Mouse (Mus musculus) testis, adult 2 months (tissue): ENCODE results near the gene Arhgap30. TPM values are rescaled to one million over a fixed set of nuclear protein-coding genes. Genes with fewer than 3 reads are reported as not detected.
A peak's percentile ranks its signal among the peaks of the same experiment; 100 is the strongest.

Source experiments
- H3K27ac ChIP-seq: fragments of 200-500 bp; 2 replicates; pipeline ENCODE4 v1.5.1; 2012; ENCODE audit warnings: low read depth, low read length; ENCODE audit not compliant: control insufficient read depth, insufficient read depth
- H3K27me3 ChIP-seq: fragments of 200-500 bp; 2 replicates; pipeline ENCODE4 v1.6.1; 2012; ENCODE audit warnings: mild to moderate bottlenecking, low read length, moderate library complexity; ENCODE audit not compliant: control insufficient read depth, insufficient read depth
- H3K36me3 ChIP-seq: fragments of 200-500 bp; 2 replicates; pipeline ENCODE4 v1.6.1; 2012; ENCODE audit warnings: mild to moderate bottlenecking, low read length; ENCODE audit not compliant: control insufficient read depth, insufficient read depth
- H3K4me1 ChIP-seq: fragments of 200-500 bp; 2 replicates; pipeline ENCODE4 v1.6.1; 2012; ENCODE audit warnings: low read length; ENCODE audit not compliant: control insufficient read depth, insufficient read depth
- H3K4me3 ChIP-seq: fragments of 200-500 bp; 2 replicates; pipeline ENCODE4 v1.5.1; 2012; ENCODE audit warnings: low read depth, mild to moderate bottlenecking, low read length, moderate library complexity, mixed read lengths; ENCODE audit not compliant: control insufficient read depth
- CTCF ChIP-seq: fragments of 200-500 bp; IDR thresholded peaks from 2 replicates; pipeline ENCODE4 v1.5.1; 2012; ENCODE audit warnings: low read depth, mild to moderate bottlenecking, inconsistent platforms, low read length, moderate library complexity; ENCODE audit not compliant: control insufficient read depth, insufficient read depth, insufficient replicate concordance
- POLR2A ChIP-seq: fragments of 200-500 bp; IDR thresholded peaks from 2 replicates; pipeline ENCODE4 v1.6.1; 2012; ENCODE audit warnings: low read depth, mild to moderate bottlenecking, inconsistent platforms, low read length, moderate library complexity; ENCODE audit not compliant: control insufficient read depth
- polyA plus RNA-seq: library from polyadenylated mRNA; depleted of rRNA; stranded (reverse); fragments of >200 nt; gene quantifications from 2 replicates; pipeline ENCODE4 v1.2.3, GENCODE M21; 2012

The Arhgap30 gene
- polyA plus RNA-seq, 1 experiment = 11.5 TPM

DNA sequence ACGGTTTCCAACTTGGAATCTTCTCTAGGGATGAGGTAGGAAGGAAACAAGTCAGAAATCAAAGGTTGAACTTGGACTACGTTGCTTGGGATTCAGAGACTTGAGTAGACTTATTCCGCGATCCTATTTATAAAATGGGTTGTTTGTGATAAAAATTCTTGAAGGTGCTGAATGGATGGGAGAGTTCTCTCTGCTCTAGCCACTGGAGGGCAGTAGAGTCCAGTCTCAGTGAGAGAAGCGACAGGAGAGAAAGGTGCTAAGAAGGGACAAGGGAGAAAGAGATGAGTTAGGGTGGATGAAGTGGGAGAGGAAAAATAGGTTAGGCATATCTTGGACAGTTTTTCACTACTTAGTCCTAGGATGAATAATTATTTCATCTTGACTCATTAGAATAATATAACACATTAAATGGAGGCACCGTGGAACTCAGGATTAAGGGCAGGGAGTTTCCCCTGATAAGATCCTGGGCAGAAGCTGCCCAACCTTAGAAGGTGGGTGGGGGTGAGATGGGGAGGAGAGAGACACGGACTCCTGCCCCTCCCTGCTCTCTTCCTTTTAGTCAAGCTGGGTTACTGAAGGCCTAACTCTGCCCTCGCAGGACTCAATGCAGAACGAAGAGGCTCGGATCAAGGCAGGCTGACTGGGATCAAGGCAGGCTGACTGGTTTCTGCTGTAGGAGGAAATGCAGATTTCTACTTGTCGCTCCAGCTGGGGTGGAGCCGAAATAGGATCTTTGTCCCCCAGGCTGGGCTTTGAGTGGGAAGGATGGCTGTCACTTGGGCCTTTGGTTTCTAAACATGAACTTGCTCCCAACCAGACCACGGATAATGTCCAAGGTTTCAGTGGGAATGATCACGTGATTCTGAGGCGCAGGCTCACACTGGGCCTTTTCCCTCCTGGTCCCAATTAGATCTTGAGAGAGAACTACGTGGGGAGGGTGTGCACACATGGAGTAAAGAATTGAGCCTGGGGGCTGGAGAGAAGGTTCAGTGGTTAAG is 27.3 kb upstream of the Arhgap30 start:
- Histone ChIP-seq H3K27me3 (no peaks in the 10 kb centered on the region), H3K27ac (peak overlapping the region; percentile 85), H3K36me3 (no peaks in the 10 kb centered on the region), H3K4me3 (peak overlapping the region; percentile 82), H3K4me1 (peaks cover 12% of the 10 kb centered on the region)
- no peak for TF ChIP-seq CTCF
- no peak for TF ChIP-seq POLR2A

DNA sequence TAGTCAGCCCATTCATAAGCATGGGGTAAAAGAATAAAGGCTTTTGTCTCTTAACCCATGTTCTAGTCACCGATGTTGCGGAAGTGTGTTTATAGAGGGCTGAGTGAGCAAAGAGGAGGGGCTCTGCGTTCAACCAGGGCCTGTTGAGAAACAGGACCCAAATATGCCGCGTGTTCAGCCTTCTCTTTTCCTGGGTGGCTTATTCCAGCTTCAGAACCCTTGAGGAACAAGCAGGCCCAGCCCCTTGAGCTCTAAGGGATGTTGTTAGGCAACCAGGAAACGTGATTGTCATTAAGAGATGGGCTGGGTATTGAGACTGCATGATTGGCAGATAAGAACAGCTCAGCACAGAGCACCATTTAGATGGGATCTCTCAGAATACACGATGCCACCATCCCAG is 22.8 kb upstream of the Arhgap30 start:
- no peak overlapping the region for H3K4me3 ChIP-seq
- H3K36me3 ChIP-seq = no peaks in the 10 kb centered on the region
- H3K27ac ChIP-seq = no peak overlapping the region
- no peaks in the 10 kb centered on the region for H3K27me3 ChIP-seq
- peaks cover 8% of the 10 kb centered on the region for H3K4me1 ChIP-seq
- no peak for TF ChIP-seq CTCF
- no peak for TF ChIP-seq POLR2A

DNA sequence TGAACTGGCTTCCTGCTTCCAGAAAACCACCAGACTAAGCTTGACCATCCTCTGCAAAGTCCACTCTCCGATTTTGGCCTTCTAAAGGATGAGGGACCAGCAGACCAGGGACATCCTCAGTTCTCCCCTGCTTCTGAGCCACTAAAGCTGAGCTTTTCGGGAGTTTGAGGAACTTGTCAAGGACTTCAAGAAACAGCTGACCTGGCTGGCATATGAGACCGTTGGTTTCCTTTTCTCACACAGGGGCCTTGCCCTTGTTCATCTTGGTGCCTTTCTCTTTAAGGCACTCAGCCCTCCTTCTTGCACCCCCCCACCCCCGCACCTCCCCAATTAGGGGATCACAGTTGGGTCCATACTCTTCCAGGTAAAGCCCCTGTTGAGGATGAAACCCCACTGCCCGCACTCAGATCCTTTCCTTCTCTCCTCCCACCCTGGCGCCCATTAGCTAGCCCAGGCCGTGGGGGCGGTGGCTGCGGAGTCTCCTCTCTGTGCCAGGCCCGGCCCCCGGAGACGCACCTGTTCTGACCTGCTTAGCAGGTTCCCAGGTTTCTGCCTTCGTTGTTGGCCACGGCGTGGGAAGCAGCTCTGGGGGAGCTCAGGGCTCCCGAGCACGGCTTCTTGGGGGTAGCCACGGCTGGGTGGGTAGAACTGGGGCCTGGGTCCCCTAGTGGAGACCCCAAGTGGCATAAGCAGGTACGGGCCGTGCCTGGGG is 18.8 kb upstream of the Arhgap30 start, which contains the start of gene Nectin4:
Gene Nectin4 (plus strand): TSS at position 255 of the 712 bp plus-strand sequence.
- H3K4me1 ChIP-seq = peaks cover 2% of the 10 kb centered on the region
- H3K36me3 ChIP-seq = no peaks in the 10 kb centered on the region
- H3K27me3 ChIP-seq = no peaks in the 10 kb centered on the region
- no peak within 1 kb of the TSS for H3K4me3 ChIP-seq
- no peak for TF ChIP-seq POLR2A
- TF ChIP-seq CTCF = no peak
- no peak within 1 kb of the TSS for H3K27ac ChIP-seq

DNA sequence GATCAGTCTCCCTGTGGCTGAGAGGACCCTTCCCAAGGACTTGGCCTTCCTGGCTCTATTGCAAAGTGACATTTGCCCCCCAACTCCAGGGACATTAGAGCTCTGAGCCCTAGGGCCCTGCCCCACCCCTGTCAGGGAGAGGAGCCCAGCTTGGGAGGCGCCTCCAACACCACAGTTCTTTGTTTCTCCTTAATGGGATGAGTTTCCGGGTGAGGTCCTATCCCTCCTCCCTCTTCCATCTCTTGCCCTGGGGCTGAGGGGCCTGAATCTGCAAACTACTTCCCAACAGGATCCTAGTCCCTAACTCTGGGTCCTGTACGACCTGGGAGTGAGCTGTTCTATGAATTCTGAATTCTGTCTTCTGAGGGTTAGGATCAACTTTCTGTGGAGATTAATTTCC is 15.9 kb upstream of the Arhgap30 start:
- Histone ChIP-seq H3K27ac (no peak overlapping the region), H3K27me3 (no peaks in the 10 kb centered on the region), H3K4me1 (peaks cover 2% of the 10 kb centered on the region), H3K4me3 (no peak overlapping the region), H3K36me3 (no peaks in the 10 kb centered on the region)
- TF ChIP-seq POLR2A = no peak

DNA sequence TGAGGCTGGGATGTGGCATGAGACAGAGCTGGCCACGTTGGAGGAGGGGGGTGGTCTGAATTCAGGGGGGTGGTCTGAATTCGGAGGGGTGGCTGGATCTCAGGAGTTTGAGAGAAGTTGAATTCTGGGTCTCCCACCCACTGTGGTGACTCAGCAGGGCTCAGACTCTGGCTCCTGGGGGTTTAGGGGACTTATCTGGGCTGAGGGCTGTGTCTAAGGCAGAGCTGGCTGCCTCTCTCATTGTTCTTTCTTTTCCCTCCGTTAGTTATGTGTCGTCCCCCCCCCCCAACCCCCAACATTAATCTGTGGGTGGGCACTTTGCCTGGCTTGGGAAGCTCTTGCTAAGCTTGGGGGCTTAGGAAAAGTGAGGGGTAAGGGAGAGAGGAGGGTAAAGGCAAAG is 14.8 kb upstream of the Arhgap30 start:
- no peak for TF ChIP-seq POLR2A
- no peak for TF ChIP-seq CTCF
- no peaks in the 10 kb centered on the region for H3K27me3 ChIP-seq
- H3K4me1 ChIP-seq = peaks cover 2% of the 10 kb centered on the region
- no peak overlapping the region for H3K27ac ChIP-seq
- H3K4me3 ChIP-seq = no peak overlapping the region
- H3K36me3 ChIP-seq = no peaks in the 10 kb centered on the region

DNA sequence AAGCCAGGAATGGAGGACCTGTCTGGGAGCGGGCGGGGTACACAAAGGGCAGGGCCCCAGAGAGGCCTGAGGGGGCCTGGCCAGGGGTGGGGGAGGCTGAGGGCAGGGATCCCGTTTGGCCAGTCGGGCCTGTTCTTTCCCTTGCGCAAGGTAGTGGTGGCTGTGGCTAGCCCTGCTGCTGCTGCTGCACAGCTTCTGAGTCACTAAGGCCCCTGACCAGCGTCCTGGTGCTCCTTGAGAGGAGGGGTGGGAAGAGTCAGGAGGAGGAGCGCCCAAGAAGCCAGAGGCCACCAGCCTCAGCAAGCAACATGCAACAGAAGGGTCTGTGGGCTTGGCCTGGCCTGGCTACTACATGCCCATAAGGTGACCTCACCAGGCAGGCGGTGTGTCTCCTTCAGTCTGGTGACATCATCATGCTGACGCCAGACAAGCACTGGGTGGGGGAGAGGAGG is 13.1 kb upstream of the Arhgap30 start:
- no peak for TF ChIP-seq CTCF
- H3K4me1 ChIP-seq = peaks cover 2% of the 10 kb centered on the region
- H3K4me3 ChIP-seq = no peak overlapping the region
- H3K27ac ChIP-seq = no peak overlapping the region
- no peaks in the 10 kb centered on the region for H3K27me3 ChIP-seq
- H3K36me3 ChIP-seq = no peaks in the 10 kb centered on the region

DNA sequence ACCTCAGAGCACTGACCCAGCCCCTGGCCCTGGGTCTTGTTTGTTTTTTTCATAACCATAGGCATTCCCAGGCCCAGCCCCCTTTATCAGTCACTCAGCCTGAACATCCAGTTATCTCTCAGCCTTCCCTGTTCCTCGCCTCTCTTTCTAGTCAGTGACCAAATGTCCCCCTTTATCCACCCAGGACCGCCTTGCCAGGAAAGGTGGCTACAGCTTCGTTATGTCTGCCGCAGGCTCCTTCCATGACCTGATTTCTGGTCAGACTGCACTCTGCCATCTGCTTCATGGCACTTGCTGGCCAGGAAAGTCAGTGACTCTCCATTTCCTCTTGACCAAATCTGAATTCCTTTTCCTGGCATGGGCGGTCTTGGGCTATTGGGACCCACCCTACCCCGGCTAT is 10.5 kb upstream of the Arhgap30 start:
- Histone ChIP-seq H3K4me3 (no peak overlapping the region), H3K4me1 (peaks cover under 1% of the 10 kb centered on the region), H3K27ac (no peak overlapping the region), H3K27me3 (no peaks in the 10 kb centered on the region), H3K36me3 (no peaks in the 10 kb centered on the region)
- TF ChIP-seq POLR2A (no peak), CTCF (no peak)
